Mouse (Mus musculus) spleen, adult 2 months (tissue): ENCODE measurements around the gene Chmp4b.

Experiments used
- CTCF ChIP-seq: fragments of 200-500 bp; IDR thresholded peaks from 2 replicates; pipeline ENCODE4 v1.5.1; 2011; ENCODE audit warnings: mild to moderate bottlenecking, inconsistent platforms; ENCODE audit not compliant: insufficient read depth, insufficient read length, insufficient replicate concordance; ENCODE audit errors: extremely low read depth
- POLR2A ChIP-seq: fragments of 200-500 bp; IDR thresholded peaks from 2 replicates; pipeline ENCODE4 v1.6.1; 2011; ENCODE audit warnings: low read depth, low read length, inconsistent platforms

DNA sequence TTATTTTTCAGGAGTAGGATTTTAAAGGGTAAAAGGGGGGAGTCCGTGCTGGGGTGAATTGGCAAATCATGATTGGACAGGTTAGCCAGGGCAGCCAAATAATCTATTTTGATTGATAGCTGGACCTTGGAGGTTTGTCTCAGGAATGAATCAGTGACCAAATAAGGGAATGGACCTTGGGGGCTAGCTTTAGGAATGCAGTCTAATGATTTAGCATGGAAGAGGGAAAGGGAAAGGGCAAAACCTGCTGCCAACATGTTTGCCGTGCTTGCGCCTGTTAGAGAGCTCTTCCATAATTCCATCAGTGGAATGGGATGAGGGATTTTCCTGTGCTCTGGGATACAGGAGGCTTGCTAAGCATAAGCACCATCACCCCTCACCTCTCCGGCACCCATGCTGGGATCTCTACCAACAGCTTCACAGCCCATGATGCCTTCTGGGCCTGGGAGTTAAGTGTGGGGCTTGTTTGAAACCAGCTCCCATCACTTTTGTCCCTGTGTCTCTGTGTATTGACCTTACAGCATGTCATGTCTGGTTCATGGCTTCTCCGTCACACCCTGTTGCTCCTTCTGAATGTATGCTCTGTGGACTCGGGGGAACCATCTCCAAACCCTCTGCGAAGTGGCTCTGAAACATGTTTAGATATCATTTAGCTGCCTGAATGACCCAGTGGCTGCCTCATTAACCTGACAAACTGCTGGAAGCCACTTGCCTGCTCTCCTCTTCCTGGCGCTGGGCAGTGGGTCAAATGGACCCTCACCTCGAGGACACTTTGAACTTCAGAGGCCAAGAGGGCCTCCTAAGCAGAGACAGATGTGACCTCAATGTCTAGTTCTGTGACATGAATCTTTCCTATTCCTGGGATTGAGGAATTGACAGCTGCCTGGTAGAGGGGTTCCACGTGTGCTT is 91.7 kb downstream of the Chmp4b start:
- TF ChIP-seq POLR2A (no peak), CTCF (no peak)
